Mouse (Mus musculus): ENCODE data around the gene 1500009L16Rik.

The 1500009L16Rik gene

DNA sequence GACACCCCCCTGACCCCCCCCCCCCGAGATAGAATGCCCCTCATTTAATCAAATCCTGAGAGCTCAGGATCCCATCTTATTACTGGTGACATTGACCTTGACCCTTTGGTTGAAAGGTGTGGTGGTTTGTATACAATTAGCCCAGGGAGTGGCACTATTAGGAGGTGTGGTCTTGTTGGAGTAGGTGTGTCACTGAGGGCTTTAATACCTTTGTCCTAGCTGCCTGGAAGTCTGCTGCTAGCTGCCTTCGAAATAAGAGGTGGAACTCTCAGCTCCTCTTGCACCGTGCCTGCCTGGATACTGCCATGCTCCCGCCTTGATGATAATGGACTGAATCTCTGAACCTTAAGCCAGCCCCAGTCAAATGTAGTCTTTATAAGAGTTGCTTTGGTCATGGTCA is 41.2 kb downstream of the 1500009L16Rik start:
- no peak for DNase-seq

DNA sequence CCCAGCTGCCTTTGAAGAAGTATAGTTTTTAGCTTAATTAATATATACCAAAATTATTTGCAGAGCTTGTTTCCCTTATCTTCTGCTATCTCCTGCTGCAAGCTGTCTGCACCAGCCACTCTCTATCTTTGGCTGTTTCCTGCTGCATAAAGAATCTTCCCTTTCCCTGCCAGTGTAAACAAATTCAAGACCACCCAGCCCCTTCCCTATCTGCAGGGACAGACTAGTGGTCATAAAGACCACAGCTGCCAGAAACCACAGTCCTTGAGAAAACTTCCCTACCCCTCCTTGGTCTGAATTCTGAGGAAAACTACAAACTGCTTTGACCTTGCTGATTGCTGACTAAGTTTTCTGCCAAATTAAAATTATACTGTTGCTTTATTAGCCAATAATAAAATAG is 44.2 kb downstream of the 1500009L16Rik start:
- peak; percentile 6 for DNase-seq

DNA sequence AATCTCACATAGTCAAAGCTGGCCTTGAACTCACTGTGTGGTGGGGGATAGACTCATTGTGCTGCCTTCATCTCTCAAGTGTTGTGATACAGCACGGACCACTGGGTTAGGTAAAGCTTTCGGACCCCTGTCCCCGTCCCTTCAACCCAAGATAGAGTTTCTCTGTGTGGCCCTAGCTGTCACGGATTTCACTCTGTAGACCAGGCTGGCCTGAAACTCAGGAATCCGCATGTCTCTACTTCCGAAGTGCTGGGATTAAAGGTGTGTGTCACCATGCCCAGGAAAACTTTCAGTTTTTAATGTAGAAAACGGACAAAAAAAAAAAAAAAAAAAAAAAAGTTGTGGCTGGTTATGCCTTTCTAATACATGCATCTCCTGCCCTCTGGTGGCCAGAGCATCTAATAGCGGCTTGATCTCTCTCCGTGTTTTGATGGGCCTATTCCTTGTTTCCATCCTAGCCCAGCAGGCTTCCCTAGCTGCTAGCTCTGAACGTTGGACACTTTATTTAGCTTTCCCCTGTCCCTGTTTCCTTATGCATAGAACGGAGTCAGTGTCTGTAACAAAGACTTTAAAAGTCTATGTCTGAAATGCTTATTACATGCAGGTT is 53.7 kb downstream of the 1500009L16Rik start:
- peak; percentile 80 for DNase-seq

DNA sequence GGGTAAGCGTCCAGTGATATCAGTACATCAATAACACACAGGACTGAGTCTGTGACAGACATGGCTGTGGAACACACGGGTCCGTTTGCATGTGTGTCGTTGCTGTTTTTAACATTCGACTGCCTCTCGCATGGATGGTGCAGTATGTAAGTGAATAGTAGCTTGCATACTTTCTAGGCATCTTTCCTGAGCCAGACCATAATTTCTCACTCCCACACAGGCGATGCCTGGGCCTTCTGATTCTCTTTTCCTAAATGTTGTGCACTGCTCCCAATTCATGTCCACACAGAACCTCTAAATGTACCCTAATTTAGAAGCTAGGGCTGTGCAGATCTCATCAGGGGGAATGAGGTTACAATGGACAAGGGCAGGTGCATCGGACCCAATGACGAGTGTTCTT is 54.6 kb downstream of the 1500009L16Rik start:
- peak; percentile 55 for DNase-seq

DNA sequence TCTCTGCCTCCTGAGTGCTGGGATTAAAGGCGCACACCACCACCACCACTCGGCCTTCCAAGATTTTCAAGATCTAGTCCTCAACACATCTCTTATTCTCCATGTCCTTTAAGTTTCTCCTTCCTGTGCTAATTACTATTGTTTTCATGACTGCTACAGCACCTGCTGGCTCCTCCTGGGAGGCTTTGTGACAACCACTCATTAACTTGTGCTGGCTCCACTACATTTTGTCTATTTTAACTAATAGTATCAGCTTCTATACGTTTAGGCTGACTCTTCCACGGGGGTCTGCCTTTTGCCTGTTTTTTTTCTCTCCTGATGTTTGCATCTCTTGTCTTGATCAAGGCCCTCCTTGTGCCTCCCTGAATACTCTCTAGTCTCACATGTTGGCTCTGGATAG is 59.2 kb downstream of the 1500009L16Rik start:
- peak; percentile 71 for DNase-seq

DNA sequence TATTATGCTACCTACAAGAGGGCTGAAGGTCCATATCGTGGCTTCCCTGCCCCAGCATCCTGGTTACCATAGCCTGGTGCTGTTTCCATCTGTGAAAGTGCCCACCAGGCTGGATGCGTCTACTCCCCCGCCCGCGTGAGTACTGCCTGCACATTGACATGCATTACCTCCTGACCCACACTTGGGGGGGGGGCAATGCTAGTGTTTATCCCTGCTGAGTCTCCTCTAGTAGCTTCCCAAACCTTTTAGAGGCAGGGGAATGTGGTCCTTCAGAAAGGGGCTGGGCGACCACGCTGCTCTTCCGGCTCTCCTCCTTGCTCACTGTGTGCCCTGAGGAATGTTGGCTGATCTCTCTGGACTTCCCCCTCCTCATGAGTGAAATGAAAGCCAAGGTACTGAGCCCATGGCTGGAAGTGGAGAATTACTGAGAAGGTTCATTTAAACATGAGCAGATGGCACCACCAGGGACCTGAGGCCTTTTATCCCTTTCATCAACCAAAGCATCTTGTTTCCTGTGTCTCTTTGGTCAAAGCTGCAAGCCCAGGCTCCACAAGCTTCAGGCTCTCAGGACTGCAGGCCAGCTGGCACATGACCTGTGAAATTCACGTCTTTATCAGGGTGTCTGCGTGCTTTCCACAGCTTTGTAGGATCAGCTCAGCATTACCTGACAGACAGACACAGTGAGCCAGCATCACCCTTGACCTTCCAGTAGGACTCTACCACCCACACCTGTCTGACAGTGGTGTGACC is 59.9 kb downstream of the 1500009L16Rik start:
- DNase-seq = peak; percentile 79

DNA sequence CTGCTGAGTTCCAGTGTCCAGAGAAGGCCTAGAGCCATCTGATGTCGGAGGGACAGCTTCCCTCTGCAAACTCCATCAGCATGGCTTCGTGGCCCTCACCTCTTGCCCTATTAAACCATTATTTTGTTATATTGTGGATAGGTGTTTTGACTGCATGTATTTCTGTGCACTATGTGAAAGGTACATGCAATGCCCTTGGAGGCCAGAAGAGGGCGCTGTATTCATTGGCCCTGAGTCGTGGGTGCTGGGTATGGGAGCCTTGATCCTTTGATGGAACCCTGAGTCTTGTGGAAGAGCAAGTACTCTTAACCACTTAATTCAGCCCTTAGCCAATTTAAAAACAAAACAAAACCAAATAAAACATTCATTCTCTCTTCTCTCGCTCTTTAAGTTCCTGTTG is 62.3 kb downstream of the 1500009L16Rik start:
- DNase-seq = peak; percentile 86

DNA sequence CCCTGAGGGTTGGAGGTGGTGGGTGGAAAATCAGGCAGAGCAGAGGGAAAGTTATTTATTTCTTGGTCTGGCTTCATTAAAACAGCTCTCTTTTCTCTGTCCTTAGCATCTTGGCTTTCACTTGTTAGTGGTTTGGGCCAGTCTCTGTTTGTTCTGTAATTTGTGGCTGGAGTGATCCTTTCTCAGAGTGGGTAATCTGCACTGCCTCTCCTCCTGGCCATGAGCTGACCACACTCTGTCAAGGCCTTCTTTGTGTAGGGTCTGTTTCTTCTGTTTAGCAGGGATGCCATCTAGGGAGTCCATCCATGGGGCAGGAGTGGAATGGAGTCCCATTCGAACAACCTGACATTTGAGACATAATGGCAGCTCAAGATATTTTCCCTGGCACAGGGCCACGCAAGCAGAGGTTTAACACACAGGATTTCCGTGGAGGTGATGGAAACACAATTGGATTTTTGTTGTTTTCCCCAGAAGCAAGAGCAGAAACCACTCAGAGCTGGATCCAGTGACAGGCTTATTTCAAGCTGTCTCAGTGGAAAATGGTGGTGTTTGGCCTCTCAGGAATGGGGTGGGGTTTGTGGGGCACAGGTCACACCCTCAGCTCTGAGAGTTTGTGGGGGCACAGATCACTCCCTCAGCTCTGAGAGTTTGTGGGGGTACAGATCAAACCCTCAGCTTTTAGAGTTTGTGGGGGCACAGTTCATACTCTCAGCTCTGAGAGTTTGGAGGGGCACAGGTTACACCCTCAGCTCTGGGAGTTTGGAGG is 63.1 kb downstream of the 1500009L16Rik start:
- DNase-seq = peak; percentile 80

DNA sequence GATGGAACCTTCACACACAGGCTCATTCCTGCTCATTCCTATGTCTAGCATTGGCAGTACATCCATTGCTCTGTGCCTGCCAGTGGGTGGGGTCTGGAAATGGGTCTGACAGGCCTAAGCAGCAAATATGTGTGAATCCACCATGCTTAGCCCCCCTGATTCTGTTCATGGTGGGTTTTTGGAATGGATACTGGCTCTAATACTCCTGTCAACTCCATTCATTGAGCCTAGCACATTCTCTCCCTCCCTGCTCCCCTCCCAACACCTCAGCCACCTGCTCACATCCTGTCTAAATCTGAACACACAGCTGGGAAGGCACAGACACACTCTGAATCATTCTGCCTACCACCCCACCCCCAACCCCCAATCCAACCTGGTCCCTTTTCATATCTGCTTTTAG is 72.4 kb downstream of the 1500009L16Rik start:
- peak; percentile 72 for DNase-seq

DNA sequence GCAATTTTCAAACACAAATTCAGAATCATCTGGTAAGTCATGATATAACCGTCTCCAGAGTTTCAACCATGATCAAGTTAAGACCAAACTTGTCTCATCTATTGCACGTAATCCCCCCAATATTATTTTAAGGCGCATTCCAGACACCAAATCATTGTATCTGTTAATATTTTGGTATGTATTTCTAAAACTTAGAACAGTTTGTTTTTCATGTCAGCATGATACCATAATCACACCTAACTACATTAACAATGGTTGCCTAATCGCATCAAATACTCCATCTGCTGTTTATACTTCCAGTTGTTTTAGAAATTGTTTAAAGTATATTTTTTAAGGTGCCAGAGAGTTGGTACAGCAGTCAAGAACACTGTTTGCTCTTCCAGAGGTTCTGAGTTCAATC is 72.8 kb downstream of the 1500009L16Rik start:
- DNase-seq = no peak

DNA sequence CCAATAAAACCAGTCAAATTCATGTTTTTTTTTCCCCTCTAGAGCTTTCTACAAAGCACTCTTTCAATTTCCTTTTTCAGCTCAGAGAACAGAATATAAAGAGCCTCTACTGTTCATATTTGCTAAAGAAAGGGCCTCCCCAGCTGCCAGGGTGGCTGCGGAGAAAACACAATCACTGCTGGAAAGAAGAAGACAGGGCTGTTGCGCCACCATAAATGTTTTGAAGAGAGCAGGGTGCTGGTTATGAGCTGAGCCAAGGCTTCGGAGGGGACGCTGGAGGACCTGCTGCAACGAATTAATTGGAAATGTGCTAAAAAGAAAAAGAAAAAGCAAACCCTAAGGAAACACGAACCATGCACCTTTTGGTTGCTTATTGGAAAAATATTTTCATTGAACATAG is 81.4 kb downstream of the 1500009L16Rik start:
- DNase-seq = peak; percentile 87

DNA sequence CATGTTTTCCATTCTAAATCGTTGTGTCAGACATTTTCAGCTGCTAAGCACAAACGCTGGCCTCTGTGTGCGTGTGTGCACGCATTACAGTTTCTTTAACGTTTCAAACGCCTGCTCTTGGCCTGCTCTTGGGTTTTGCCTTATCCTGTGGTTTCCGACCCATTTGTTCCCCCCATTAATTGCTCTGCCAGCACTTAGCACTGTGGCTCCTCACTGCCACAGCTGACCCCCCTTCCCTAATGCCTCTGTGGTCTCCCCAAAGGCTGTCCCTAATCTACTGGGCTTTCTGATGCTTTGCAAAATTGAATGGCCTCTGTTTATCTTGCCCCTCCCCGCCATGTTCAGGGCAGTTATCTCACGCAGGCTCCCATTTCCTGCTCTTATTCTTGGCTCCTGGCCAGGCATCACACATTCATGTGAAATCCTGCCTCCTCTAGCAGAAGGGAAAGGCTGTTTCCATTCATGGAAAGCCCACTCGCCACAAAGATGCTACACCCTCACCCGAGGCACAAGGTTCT is 82.6 kb downstream of the 1500009L16Rik start:
- DNase-seq = peak; percentile 98

DNA sequence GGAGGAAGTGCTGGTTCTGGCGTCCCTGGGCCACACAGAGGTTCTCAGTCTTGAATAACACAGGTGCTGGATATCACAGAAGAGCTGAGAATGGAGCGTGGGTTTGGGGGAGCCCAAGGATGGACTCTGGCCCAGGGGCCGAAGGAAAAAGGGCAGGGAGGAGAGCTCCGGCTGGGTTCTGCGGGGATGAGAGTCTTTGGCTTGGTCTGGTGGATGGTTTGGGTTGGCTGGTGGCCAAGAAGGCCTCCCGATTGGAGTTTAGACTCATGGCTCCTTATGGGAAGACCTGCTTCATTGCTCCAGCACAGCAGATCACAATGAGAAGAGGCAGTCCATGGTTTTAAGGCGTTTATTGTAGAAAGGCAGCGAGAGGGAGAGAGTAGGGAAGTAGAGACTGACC is 84.6 kb downstream of the 1500009L16Rik start:
- DNase-seq = peak; percentile 88

Data from heart, adult 11 months (tissue).